Mouse (Mus musculus) liver, embryonic 14.5 days (tissue): ENCODE results near the gene Wfdc13.
A peak's percentile ranks its signal among the peaks of the same experiment; 100 is the strongest.

ENCODE experiments used
- CTCF ChIP-seq: IDR thresholded peaks from 2 replicates; pipeline ENCODE4 v1.5.1; 2016; ENCODE audit warnings: antibody characterized with exemption, low read depth, control low read depth
- EP300 ChIP-seq: IDR thresholded peaks from 2 replicates; pipeline ENCODE4 v1.6.1; 2016; ENCODE audit warnings: antibody characterized with exemption, low read depth

DNA sequence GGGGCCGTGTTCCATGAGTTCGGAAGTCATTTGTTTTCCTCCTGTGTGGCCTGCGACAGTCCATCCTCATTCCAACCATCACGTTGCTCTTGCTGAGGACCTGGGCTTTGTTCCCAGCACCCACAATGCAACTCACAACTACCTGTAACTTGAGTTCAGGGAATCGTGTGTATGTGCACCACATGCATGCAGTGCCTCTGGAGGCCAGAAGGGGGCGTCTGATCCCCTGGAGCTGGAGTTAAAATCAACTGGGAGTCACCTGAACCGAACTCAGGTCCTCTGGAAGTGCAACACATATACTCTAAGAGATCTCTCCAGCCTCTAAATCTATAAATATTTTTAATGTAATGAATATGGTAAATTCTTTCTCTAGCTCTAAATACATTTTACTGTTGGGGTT lies 8.8 kb upstream of the Wfdc13 start:
- peak; percentile 70 for TF ChIP-seq CTCF
- TF ChIP-seq EP300, result no peak
